Mouse (Mus musculus) heart, embryonic 11.5 days (tissue): ENCODE measurements around the gene Tspan18. TPM values are rescaled to one million over a fixed set of nuclear protein-coding genes. Genes with fewer than 3 reads are reported as not detected.

Source experiments
- ATAC-seq: fragments of 200-750 bp; cut with Nextera tagmentation; replicated peaks from 2 replicates; pipeline ENCODE4 v1.8.0; 2017; ENCODE audit warnings: moderate library complexity; ENCODE audit not compliant: insufficient number of reproducible peaks, low FRiP score, low TSS enrichment
- H3K27ac ChIP-seq: fragments of 300-500 bp; sonication (generic); 2 replicates; pipeline ENCODE4 v1.5.1; 2014; ENCODE audit warnings: mild to moderate bottlenecking, low read depth, low read length
- H3K27me3 ChIP-seq: fragments of 300-500 bp; sonication (generic); 2 replicates; pipeline ENCODE4 v1.6.1; 2014; ENCODE audit warnings: mild to moderate bottlenecking, low read length, mixed read lengths; ENCODE audit not compliant: control insufficient read depth, insufficient read depth
- H3K36me3 ChIP-seq: fragments of 300-500 bp; sonication (generic); 2 replicates; pipeline ENCODE4 v1.6.1; 2014; ENCODE audit warnings: mild to moderate bottlenecking, low read length, moderate library complexity, mixed read lengths; ENCODE audit not compliant: control insufficient read depth, insufficient read depth
- H3K4me1 ChIP-seq: fragments of 300-500 bp; sonication (generic); 2 replicates; pipeline ENCODE4 v1.6.1; 2014; ENCODE audit warnings: low read length; ENCODE audit not compliant: control insufficient read depth, insufficient read depth
- H3K4me2 ChIP-seq: fragments of 300-500 bp; sonication (generic); 2 replicates; pipeline ENCODE4 v1.6.1; 2014; ENCODE audit warnings: mild to moderate bottlenecking, moderate library complexity
- H3K4me3 ChIP-seq: fragments of 300-500 bp; sonication (generic); 2 replicates; pipeline ENCODE4 v1.5.1; 2014; ENCODE audit warnings: low read depth, low read length
- H3K9ac ChIP-seq: fragments of 300-500 bp; sonication (generic); 2 replicates; pipeline ENCODE4 v1.6.1; 2014; ENCODE audit warnings: mild to moderate bottlenecking, low read depth, low read length, moderate library complexity
- H3K9me3 ChIP-seq: fragments of 300-500 bp; sonication (generic); replicated peaks from 2 replicates; pipeline ENCODE4 v1.6.1; 2016; ENCODE audit warnings: low read length; ENCODE audit not compliant: control insufficient read depth
- WGBS: fragments of 180-500 bp; shearing (Covaris S2); extraction: QIAGEN DNeasy Blood & Tissue Kit; methylation state at CpG from one replicate; pipeline ENCODE4 v1.1.7; 2014; ENCODE audit not compliant: insufficient replicate concordance; 5-methylcytosine and 5-hydroxymethylcytosine counted together
- polyA plus RNA-seq: library from polyadenylated mRNA; unstranded; fragments of >200 nt; fragmentation: Nextera tagmentation; extraction: Ambion mirVana; gene quantifications from 2 replicates; pipeline ENCODE4 v1.2.1, GENCODE M21; 2014

Tspan18 gene
- polyA plus RNA-seq, 1 experiment from 2014 or later: 75.5 TPM

DNA sequence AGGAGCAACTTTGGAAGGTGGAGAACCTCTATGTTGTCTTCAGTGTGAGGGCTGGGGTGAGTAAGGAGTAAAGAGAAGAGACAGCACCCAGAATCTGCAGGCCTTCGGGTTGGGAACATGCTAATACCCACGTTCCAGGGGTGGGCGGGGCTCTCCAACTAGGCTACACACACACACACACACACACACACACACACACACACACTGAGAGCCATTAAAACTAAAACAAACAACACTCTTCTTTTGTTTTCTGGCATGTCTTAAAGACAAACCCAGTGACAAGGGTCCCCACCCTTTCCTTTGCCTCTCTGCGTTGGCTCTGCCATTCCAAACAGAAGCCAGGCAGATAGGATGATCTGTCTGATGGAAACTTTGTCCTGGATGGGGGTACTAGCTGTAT, 2.0 kb downstream of the Tspan18 start:
- Histone ChIP-seq H3K4me1 (peaks cover 49% of the 10 kb centered on the region), H3K27me3 (no peaks in the 10 kb centered on the region), H3K4me2 (peak overlapping the region; percentile 75), H3K27ac (no peak overlapping the region; the same call in 1 of the 2 replicates), H3K9ac (peak overlapping the region; percentile 84), H3K9me3 (no peaks in the 10 kb centered on the region), H3K36me3 (no peaks in the 10 kb centered on the region), H3K4me3 (peak overlapping the region; percentile 75)
- WGBS: 66% methylated on average over 4 of the region's 4 CpGs
- ATAC-seq: no peak

DNA sequence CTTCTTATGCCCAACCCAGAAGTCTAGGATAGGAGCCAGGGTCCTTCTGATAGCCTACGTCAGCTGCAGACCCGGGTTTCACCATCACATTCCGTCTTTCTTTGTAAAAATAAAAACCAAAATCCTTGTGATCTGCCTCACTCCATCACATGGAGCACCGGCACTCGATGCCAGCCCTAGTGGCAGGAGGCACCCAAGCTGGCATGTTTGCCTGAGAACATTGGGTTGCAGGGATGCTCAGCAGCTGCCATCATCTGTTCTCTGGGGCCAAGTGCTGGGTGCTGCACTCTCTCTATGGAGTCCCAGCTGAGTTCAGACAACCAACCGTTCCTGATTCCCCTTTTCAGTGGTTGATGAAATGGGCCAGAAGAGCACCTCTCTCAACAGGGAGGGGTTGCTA, 3.2 kb downstream of the Tspan18 start:
- Histone ChIP-seq H3K27me3 (no peaks in the 10 kb centered on the region), H3K36me3 (no peaks in the 10 kb centered on the region), H3K9me3 (no peaks in the 10 kb centered on the region), H3K27ac (no peak overlapping the region), H3K4me2 (peak overlapping the region; percentile 75), H3K4me3 (peak overlapping the region; percentile 5; the same call in 1 of the 2 replicates), H3K4me1 (peaks cover 49% of the 10 kb centered on the region), H3K9ac (no peak overlapping the region)
- no peak for ATAC-seq
- WGBS: 77% methylated on average over 6 of the region's 6 CpGs

DNA sequence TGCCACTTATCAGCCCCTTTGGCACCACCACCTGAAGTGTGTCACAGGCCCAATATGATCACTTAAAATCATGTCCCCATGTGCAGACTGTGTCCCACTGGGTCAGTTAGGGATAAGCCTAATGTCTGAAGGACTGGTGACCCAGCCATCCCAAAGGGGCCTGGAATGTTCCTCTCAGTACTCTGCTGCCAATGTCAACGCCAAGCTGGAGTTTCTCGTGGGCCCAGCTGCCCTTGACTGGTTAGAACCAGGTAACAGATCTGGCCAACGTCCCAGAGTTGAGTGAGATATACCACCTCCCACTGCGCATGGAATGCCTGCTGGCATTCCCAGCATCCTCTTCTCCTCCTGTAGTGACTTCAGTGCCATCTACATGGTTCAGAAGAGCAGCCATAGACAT, 5.2 kb downstream of the Tspan18 start:
- no peak overlapping the region for H3K9ac ChIP-seq
- no peak overlapping the region for H3K27ac ChIP-seq
- 67% methylated on average over 4 of the region's 4 CpGs for WGBS
- H3K27me3 ChIP-seq: no peaks in the 10 kb centered on the region
- no peak overlapping the region for H3K4me3 ChIP-seq
- no peak overlapping the region for H3K4me2 ChIP-seq
- H3K9me3 ChIP-seq: no peaks in the 10 kb centered on the region
- H3K36me3 ChIP-seq: no peaks in the 10 kb centered on the region
- ATAC-seq: no peak
- H3K4me1 ChIP-seq: peaks cover 55% of the 10 kb centered on the region

DNA sequence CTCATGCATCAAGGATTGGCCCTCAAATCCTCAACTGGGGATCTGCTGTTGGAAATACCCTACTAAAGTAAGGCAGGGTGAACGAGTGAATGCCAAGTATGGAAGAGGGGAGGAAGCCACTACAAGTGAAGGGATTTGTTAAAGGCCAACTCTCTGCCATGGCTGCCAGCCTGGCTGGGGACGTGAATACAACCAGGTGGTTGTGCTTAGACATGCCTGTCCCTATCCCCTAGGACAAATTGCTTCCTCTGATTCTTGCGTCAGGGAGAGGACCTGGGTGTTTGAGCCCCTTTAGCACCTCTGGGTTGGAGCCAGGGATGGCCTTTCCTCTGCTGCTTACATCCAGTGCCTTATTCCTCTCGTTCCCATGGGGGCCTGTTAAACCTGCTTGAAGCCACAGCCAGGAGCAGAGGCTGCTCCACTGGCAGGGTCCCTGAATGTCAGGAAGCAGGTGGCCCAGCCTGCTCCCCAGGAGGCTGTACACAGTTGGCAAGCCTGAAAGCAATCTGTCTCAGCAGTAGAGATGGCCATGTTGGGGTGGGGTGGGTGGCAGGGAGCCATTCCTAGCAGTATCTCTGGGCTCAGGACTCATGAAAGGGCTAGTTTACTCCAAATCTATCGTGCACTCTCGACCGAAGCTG, 6.3 kb downstream of the Tspan18 start:
- 72% methylated on average over 7 of the region's 7 CpGs for WGBS
- Histone ChIP-seq H3K4me1 (peaks cover 54% of the 10 kb centered on the region), H3K27me3 (no peaks in the 10 kb centered on the region), H3K36me3 (no peaks in the 10 kb centered on the region), H3K9me3 (no peaks in the 10 kb centered on the region), H3K4me2 (no peak overlapping the region), H3K27ac (no peak overlapping the region), H3K9ac (no peak overlapping the region), H3K4me3 (no peak overlapping the region)
- no peak for ATAC-seq

DNA sequence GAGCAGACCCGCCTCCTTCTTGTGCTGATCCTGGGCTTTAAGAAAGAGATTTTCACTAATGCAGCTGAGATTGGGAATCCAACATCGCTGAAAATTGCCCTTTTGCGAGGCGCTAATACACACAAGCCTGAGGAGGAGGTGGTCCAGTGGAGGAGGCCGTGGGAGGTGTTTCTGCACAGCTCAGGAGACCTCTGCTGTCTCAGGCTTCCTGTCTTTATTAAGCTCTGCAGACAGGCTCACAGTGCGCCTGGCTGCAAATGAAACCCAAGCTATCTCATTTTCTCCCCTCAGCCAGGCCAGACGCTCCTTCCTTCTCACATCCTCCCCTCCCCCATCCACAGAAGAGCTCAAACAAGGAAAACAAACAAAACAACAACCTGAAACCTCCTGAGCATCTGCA, 9.6 kb downstream of the Tspan18 start:
- H3K27ac ChIP-seq: peak overlapping the region; percentile 64
- WGBS: 30% methylated on average over 7 of the region's 7 CpGs
- H3K9ac ChIP-seq: peak overlapping the region; percentile 34; the same call in 1 of the 2 replicates
- peaks cover 47% of the 10 kb centered on the region for H3K4me1 ChIP-seq
- ATAC-seq: no peak
- H3K9me3 ChIP-seq: no peaks in the 10 kb centered on the region
- no peaks in the 10 kb centered on the region for H3K27me3 ChIP-seq
- no peak overlapping the region for H3K4me2 ChIP-seq
- H3K36me3 ChIP-seq: no peaks in the 10 kb centered on the region
- no peak overlapping the region for H3K4me3 ChIP-seq

DNA sequence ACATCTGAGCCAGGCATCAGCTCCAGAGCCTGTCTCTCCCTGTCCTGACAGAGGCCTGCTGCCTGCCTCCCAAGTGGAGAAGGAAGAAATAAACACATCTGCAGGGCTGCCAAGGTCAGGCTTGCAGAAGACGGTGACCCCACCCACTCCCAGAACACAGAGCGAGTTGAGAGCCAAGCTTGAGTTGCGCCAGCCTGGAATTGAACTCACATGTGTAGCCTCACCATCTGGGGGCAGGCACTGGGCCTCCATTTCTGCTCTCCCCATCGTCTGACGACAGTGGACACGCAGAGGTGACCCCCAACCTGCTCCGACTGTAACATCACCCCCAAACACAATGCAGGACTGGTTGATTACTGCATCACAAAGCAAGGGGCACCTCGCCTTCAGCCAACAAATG, 12.4 kb downstream of the Tspan18 start:
- Histone ChIP-seq H3K36me3 (no peaks in the 10 kb centered on the region), H3K4me2 (no peak overlapping the region), H3K27ac (no peak overlapping the region), H3K27me3 (no peaks in the 10 kb centered on the region), H3K4me3 (no peak overlapping the region), H3K4me1 (peaks cover 49% of the 10 kb centered on the region), H3K9me3 (no peaks in the 10 kb centered on the region), H3K9ac (no peak overlapping the region)
- no peak for ATAC-seq
- 62% methylated on average over 8 of the region's 8 CpGs for WGBS

DNA sequence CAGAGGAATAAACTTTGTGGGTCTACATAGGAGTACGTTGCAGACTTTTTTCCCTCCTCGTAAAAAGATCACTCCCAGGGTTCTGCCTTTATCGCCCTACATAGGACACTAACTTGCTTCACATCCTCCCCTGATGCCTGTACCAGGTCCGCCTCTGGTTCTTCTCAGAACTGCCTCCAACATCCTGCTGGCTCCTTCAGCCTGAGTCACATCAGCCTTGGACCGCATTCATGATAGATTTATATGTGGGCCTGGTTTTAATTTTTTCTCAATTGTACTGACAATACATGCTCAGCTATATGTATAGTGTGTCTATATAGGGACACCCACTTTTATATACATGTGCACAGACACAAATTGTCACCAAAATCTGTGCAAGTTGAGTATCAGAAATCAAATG, 14.0 kb downstream of the Tspan18 start:
- H3K27me3 ChIP-seq: no peaks in the 10 kb centered on the region
- no peak overlapping the region for H3K9ac ChIP-seq
- H3K9me3 ChIP-seq: no peaks in the 10 kb centered on the region
- no peak overlapping the region for H3K4me3 ChIP-seq
- no peaks in the 10 kb centered on the region for H3K36me3 ChIP-seq
- 73% methylated on average over 5 of the region's 5 CpGs for WGBS
- no peak overlapping the region for H3K27ac ChIP-seq
- peaks cover 47% of the 10 kb centered on the region for H3K4me1 ChIP-seq
- no peak overlapping the region for H3K4me2 ChIP-seq
- ATAC-seq: no peak

DNA sequence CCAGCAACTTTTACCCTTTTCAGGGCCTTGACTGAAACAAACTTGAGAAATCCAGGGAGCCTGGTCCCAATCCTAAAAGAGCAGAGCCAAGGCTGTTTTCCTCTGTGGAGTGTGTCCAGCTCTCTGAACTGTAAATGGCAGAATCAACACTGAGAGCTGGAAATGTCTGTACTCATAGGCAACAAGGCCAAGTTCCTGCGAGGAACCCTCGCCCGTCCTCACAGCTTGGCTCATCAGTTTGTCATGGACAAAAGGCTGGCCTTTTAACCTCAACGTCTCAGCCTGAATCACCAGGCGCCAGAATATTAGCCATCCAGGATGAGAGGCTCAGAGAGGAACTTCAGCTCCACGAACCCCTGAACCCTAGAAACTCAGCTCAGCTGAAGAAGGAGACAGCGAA, 14.7 kb downstream of the Tspan18 start:
- Histone ChIP-seq H3K4me2 (no peak overlapping the region), H3K36me3 (no peaks in the 10 kb centered on the region), H3K9ac (no peak overlapping the region), H3K27me3 (no peaks in the 10 kb centered on the region), H3K4me3 (no peak overlapping the region), H3K9me3 (no peaks in the 10 kb centered on the region), H3K4me1 (peaks cover 45% of the 10 kb centered on the region), H3K27ac (no peak overlapping the region)
- no peak for ATAC-seq
- 56% methylated on average over 7 of the region's 7 CpGs for WGBS

DNA sequence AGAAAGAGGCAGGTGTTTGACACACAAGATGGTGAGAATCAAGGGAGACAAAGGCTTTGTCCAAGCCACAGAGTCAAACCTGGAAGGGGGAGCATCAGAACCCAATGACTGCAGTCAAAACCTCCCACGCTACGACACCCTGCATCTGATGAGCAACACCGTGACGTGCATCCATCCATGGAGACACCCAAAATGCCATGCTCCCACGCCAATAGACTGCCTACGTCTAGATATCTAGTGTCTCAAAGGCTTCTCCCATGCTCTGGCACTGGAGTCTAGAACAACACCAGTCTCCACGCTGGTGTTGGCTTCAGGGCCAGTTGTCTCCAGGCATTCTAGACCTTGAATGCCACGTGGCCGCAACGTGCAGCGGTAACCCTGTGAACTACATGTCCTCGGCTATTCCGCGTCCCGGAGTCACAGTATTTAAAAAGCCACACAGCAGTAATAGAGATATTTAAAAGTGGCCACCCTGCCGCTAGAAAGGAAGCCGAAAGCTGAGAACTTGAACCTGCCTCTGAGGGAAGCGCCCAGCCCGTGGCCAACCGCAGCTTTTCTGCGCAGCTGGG, 15.4 kb downstream of the Tspan18 start:
- Histone ChIP-seq H3K27me3 (no peaks in the 10 kb centered on the region), H3K9me3 (no peaks in the 10 kb centered on the region), H3K4me1 (peaks cover 46% of the 10 kb centered on the region), H3K36me3 (no peaks in the 10 kb centered on the region), H3K9ac (no peak overlapping the region), H3K27ac (no peak overlapping the region), H3K4me2 (no peak overlapping the region), H3K4me3 (no peak overlapping the region)
- 89% methylated on average over 21 of the region's 21 CpGs for WGBS
- no peak for ATAC-seq
